Mouse (Mus musculus): Measurements from ENCODE around the gene Slc2a5. TPM values are rescaled to one million over a fixed set of nuclear protein-coding genes. Genes with fewer than 3 reads are reported as not detected.

Slc2a5 gene
- polyA plus RNA-seq, 1 experiment: 2.2 TPM

DNA sequence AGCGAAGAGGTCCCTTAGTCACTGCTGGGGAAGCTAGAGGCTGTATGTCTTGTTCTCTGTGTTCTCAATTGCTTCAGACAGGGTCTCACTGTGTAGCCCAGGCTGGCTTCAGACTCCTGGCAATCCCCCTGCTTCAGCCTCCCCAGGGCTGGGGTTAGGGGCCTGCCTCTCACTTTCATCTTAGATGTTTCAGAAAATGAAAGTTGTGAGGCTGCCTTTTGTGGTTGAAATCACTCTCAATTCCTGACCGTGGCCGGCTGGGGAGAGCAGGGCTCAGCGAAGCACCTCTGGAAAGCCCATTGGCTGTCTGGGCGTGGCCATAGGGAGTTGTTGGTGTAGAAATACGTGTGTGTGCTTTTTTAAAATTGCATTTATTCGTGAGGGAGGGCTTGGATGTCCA lies 22.8 kb upstream of the Slc2a5 start:
- Histone ChIP-seq H3K9me3 (replicated peaks; ENCODE audit: control insufficient read depth, insufficient read depth, low read length, poor library complexity, severe bottlenecking) (no peaks in the 10 kb centered on the region), H3K27me3 (ENCODE audit: control insufficient read depth, insufficient read depth, low read length, poor library complexity, severe bottlenecking) (no peaks in the 10 kb centered on the region), H3K36me3 (ENCODE audit: control insufficient read depth, insufficient read depth, low read length, poor library complexity, severe bottlenecking) (no peaks in the 10 kb centered on the region), H3K27ac (ENCODE audit: insufficient read depth, low read length) (no peak overlapping the region), H3K9ac (ENCODE audit: low read depth, poor library complexity, severe bottlenecking) (no peak overlapping the region), H3K4me1 (ENCODE audit: control insufficient read depth, insufficient read depth, low read length) (no peaks in the 10 kb centered on the region), H3K4me3 (ENCODE audit: low read depth, low read length) (no peak overlapping the region)
- TF ChIP-seq EP300 (IDR thresholded peaks at IDR 0.05; ENCODE audit: insufficient read depth, low read depth, low read length): no peak
- no peak for TF ChIP-seq POLR2A (IDR thresholded peaks at IDR 0.05; ENCODE audit: insufficient read depth, low read length)
- TF ChIP-seq CTCF (IDR thresholded peaks at IDR 0.05; ENCODE audit: low read depth, low read length): no peak

DNA sequence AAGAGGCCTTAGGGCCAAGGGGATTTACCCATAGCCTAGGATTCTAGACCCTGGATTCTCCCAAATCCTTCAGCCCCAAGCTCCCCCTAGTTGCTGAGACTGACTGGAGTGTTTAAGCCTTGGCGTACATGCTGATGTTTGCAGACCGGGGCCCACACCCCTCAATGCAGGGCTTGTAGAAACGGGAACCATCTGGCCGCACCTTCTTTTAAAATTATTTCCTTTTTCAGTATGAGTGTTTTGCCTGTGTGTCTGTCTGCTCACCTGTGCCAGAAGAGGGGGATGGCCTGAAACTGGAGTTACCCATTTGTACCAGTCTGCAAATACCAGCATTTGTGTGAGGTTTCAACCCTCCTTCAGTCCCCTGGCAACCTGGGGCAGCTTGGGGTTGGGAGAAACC lies 21.2 kb upstream of the Slc2a5 start:
- no peaks in the 10 kb centered on the region for H3K27me3 ChIP-seq (ENCODE audit: control insufficient read depth, insufficient read depth, low read length, poor library complexity, severe bottlenecking)
- no peak overlapping the region for H3K27ac ChIP-seq (ENCODE audit: insufficient read depth, low read length)
- no peak overlapping the region for H3K4me3 ChIP-seq (ENCODE audit: low read depth, low read length)
- H3K4me1 ChIP-seq (ENCODE audit: control insufficient read depth, insufficient read depth, low read length): no peaks in the 10 kb centered on the region
- no peaks in the 10 kb centered on the region for H3K9me3 ChIP-seq (replicated peaks; ENCODE audit: control insufficient read depth, insufficient read depth, low read length, poor library complexity, severe bottlenecking)
- TF ChIP-seq POLR2A (IDR thresholded peaks at IDR 0.05; ENCODE audit: insufficient read depth, low read length) (no peak), EP300 (IDR thresholded peaks at IDR 0.05; ENCODE audit: insufficient read depth, low read depth, low read length) (no peak), CTCF (IDR thresholded peaks at IDR 0.05; ENCODE audit: low read depth, low read length) (no peak)
- no peak overlapping the region for H3K9ac ChIP-seq (ENCODE audit: low read depth, poor library complexity, severe bottlenecking)
- H3K36me3 ChIP-seq (ENCODE audit: control insufficient read depth, insufficient read depth, low read length, poor library complexity, severe bottlenecking): no peaks in the 10 kb centered on the region

DNA sequence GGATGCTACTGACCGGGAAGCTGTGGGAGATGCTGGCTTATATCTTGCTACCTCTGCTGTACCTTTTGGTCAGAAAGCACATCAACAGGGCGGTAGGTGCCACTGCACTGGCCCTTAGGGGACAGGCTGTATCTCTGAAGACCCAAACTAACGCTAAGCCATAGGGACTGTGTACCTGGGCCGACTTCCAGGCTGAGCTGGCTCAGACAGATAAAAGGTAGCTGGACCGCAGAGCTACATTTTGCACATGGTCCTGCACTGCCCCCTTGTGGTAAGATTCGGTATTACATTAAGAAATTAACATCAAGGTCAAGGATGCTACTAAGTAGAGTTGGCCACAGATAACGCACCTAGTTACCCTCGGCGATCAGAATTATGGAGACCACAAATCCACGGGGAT lies 20.2 kb upstream of the Slc2a5 start:
- no peaks in the 10 kb centered on the region for H3K36me3 ChIP-seq (ENCODE audit: control insufficient read depth, insufficient read depth, low read length, poor library complexity, severe bottlenecking)
- TF ChIP-seq EP300 (IDR thresholded peaks at IDR 0.05; ENCODE audit: insufficient read depth, low read depth, low read length) (no peak), CTCF (IDR thresholded peaks at IDR 0.05; ENCODE audit: low read depth, low read length) (peak; percentile 69)
- no peaks in the 10 kb centered on the region for H3K4me1 ChIP-seq (ENCODE audit: control insufficient read depth, insufficient read depth, low read length)
- no peak overlapping the region for H3K9ac ChIP-seq (ENCODE audit: low read depth, poor library complexity, severe bottlenecking)
- no peaks in the 10 kb centered on the region for H3K9me3 ChIP-seq (replicated peaks; ENCODE audit: control insufficient read depth, insufficient read depth, low read length, poor library complexity, severe bottlenecking)
- H3K4me3 ChIP-seq (ENCODE audit: low read depth, low read length): no peak overlapping the region
- no peak overlapping the region for H3K27ac ChIP-seq (ENCODE audit: insufficient read depth, low read length)
- H3K27me3 ChIP-seq (ENCODE audit: control insufficient read depth, insufficient read depth, low read length, poor library complexity, severe bottlenecking): no peaks in the 10 kb centered on the region

DNA sequence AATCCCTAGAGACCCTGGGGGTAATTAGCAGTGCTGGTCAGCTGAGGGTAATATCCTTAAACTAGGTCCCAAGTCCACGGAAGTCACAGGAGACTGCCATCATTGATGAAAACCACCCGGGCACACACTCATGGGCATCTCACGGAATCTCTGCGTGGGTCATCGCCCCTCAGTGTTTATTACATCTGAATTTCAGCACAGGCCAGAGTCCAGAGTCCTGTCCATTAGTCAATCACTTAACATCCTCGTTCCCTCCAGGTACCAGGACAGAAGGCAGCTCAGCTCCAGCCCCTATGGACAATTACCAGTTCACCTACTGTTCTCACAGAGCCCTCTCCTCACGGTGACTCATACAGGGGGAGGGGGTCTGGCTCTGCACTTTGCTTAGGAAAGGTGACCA lies 16.3 kb upstream of the Slc2a5 start:
- H3K36me3 ChIP-seq (ENCODE audit: control insufficient read depth, insufficient read depth, low read length, poor library complexity, severe bottlenecking): no peaks in the 10 kb centered on the region
- TF ChIP-seq EP300 (IDR thresholded peaks at IDR 0.05; ENCODE audit: insufficient read depth, low read depth, low read length) (no peak), POLR2A (IDR thresholded peaks at IDR 0.05; ENCODE audit: insufficient read depth, low read length) (no peak), CTCF (IDR thresholded peaks at IDR 0.05; ENCODE audit: low read depth, low read length) (no peak)
- H3K4me1 ChIP-seq (ENCODE audit: control insufficient read depth, insufficient read depth, low read length): no peaks in the 10 kb centered on the region
- H3K9ac ChIP-seq (ENCODE audit: low read depth, poor library complexity, severe bottlenecking): no peak overlapping the region
- no peak overlapping the region for H3K4me3 ChIP-seq (ENCODE audit: low read depth, low read length)
- no peaks in the 10 kb centered on the region for H3K9me3 ChIP-seq (replicated peaks; ENCODE audit: control insufficient read depth, insufficient read depth, low read length, poor library complexity, severe bottlenecking)
- no peak overlapping the region for H3K27ac ChIP-seq (ENCODE audit: insufficient read depth, low read length)
- no peaks in the 10 kb centered on the region for H3K27me3 ChIP-seq (ENCODE audit: control insufficient read depth, insufficient read depth, low read length, poor library complexity, severe bottlenecking)

DNA sequence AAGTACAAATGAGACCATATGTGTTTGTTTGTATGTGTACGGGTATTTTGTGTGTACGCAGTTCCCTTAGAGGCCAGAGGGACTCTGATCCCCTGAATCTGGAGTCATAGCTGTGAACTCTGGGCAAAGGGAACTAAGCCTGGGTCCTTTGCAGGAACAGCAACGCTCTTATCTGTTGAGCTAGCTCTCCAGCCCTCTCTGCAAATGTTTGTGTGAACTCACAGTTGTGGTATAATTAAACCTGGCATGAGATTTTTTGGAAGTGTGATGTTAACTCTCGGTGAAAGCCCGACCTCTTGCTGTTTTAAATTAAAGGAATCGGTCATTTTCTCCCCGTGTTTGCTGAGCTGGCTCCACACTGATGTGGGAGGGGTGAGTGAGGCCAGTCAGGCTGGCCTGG lies 13.4 kb upstream of the Slc2a5 start:
- H3K27me3 ChIP-seq (ENCODE audit: control insufficient read depth, insufficient read depth, low read length, poor library complexity, severe bottlenecking): no peaks in the 10 kb centered on the region
- H3K9me3 ChIP-seq (replicated peaks; ENCODE audit: control insufficient read depth, insufficient read depth, low read length, poor library complexity, severe bottlenecking): no peaks in the 10 kb centered on the region
- H3K4me1 ChIP-seq (ENCODE audit: control insufficient read depth, insufficient read depth, low read length): no peaks in the 10 kb centered on the region
- H3K36me3 ChIP-seq (ENCODE audit: control insufficient read depth, insufficient read depth, low read length, poor library complexity, severe bottlenecking): no peaks in the 10 kb centered on the region
- TF ChIP-seq EP300 (IDR thresholded peaks at IDR 0.05; ENCODE audit: insufficient read depth, low read depth, low read length): no peak
- TF ChIP-seq CTCF (IDR thresholded peaks at IDR 0.05; ENCODE audit: low read depth, low read length): no peak
- TF ChIP-seq POLR2A (IDR thresholded peaks at IDR 0.05; ENCODE audit: insufficient read depth, low read length): no peak
- no peak overlapping the region for H3K9ac ChIP-seq (ENCODE audit: low read depth, poor library complexity, severe bottlenecking)
- no peak overlapping the region for H3K4me3 ChIP-seq (ENCODE audit: low read depth, low read length)
- H3K27ac ChIP-seq (ENCODE audit: insufficient read depth, low read length): no peak overlapping the region

- no peak overlapping the region for H3K9ac ChIP-seq (ENCODE audit: low read depth, poor library complexity, severe bottlenecking)
- H3K27ac ChIP-seq (ENCODE audit: insufficient read depth, low read length): no peak overlapping the region
- no peaks in the 10 kb centered on the region for H3K9me3 ChIP-seq (replicated peaks; ENCODE audit: control insufficient read depth, insufficient read depth, low read length, poor library complexity, severe bottlenecking)
- H3K36me3 ChIP-seq (ENCODE audit: control insufficient read depth, insufficient read depth, low read length, poor library complexity, severe bottlenecking): no peaks in the 10 kb centered on the region
- no peaks in the 10 kb centered on the region for H3K27me3 ChIP-seq (ENCODE audit: control insufficient read depth, insufficient read depth, low read length, poor library complexity, severe bottlenecking)
- no peaks in the 10 kb centered on the region for H3K4me1 ChIP-seq (ENCODE audit: control insufficient read depth, insufficient read depth, low read length)
- TF ChIP-seq POLR2A (IDR thresholded peaks at IDR 0.05; ENCODE audit: insufficient read depth, low read length) (no peak), CTCF (IDR thresholded peaks at IDR 0.05; ENCODE audit: low read depth, low read length) (no peak), EP300 (IDR thresholded peaks at IDR 0.05; ENCODE audit: insufficient read depth, low read depth, low read length) (no peak)
- H3K4me3 ChIP-seq (ENCODE audit: low read depth, low read length): no peak overlapping the region
These were observed 12.4 kb upstream of the Slc2a5 start for GRCm38 (mm10) chr4:150106637-150107036.

All from ES-Bruce4 (cell line).